Mouse (Mus musculus) erythroblast, embryonic 14.5 days (primary cell): ENCODE results near the gene Aatk. TPM values are rescaled to one million over a fixed set of nuclear protein-coding genes. Genes with fewer than 3 reads are reported as not detected.

Experiments
- H3K27me3 ChIP-seq: 2 replicates; pipeline ENCODE4 v1.6.1; 2012; ENCODE audit warnings: inconsistent platforms; ENCODE audit not compliant: control insufficient read depth
- H3K36me3 ChIP-seq: 2 replicates; pipeline ENCODE4 v1.6.1; 2012; ENCODE audit warnings: mild to moderate bottlenecking, inconsistent platforms; ENCODE audit not compliant: control insufficient read depth
- H3K4me1 ChIP-seq: 2 replicates; pipeline ENCODE4 v1.6.1; 2012; ENCODE audit warnings: inconsistent platforms; ENCODE audit not compliant: control insufficient read depth
- H3K4me3 ChIP-seq: replicated peaks from 2 replicates; pipeline ENCODE3; 2012; ENCODE audit warnings: moderate library complexity, mild to moderate bottlenecking, inconsistent platforms
- H3K9me3 ChIP-seq: 2 replicates; pipeline ENCODE4 v1.6.1; 2012; ENCODE audit warnings: low read length, inconsistent platforms, mixed read lengths; ENCODE audit not compliant: control insufficient read depth
- GATA1 ChIP-seq: IDR thresholded peaks from 2 replicates; pipeline ENCODE4 v1.6.1; 2012; ENCODE audit warnings: low read length, inconsistent platforms, mixed read lengths
- TAL1 ChIP-seq: IDR thresholded peaks from 3 replicates; pipeline ENCODE4 v1.6.1; 2012; ENCODE audit warnings: low read length, inconsistent platforms, mixed read lengths
- polyA plus RNA-seq: library from polyadenylated mRNA; stranded (reverse); fragments of >175 nt; gene quantifications from 2 replicates; pipeline ENCODE4 v1.2.3, GENCODE M21; 2012

The Aatk gene
- polyA plus RNA-seq, 1 experiment: 0.03 TPM

GRCm38 (mm10) chr11:120007496-120008080, 39.4 kb downstream of the Aatk start:
- Histone ChIP-seq H3K9me3 (no peaks in the 10 kb centered on the region), H3K36me3 (no peaks in the 10 kb centered on the region; the same call in 1 of the 2 replicates), H3K4me1 (no peaks in the 10 kb centered on the region), H3K4me3 (no peak overlapping the region), H3K27me3 (peaks cover 8% of the 10 kb centered on the region)
- no peak for TF ChIP-seq TAL1
- TF ChIP-seq GATA1: no peak

- H3K4me1 ChIP-seq: no peaks in the 10 kb centered on the region
- no peak overlapping the region for H3K4me3 ChIP-seq
- H3K36me3 ChIP-seq: no peaks in the 10 kb centered on the region; the same call in 1 of the 2 replicates
- TF ChIP-seq GATA1: no peak
- TF ChIP-seq TAL1: no peak
- no peaks in the 10 kb centered on the region for H3K9me3 ChIP-seq
- no peaks in the 10 kb centered on the region for H3K27me3 ChIP-seq
Measured at GRCm38 (mm10) chr11:120005434-120006317, 41.3 kb downstream of the Aatk start.

- Histone ChIP-seq H3K4me3 (no peak overlapping the region), H3K9me3 (no peaks in the 10 kb centered on the region), H3K27me3 (no peaks in the 10 kb centered on the region), H3K4me1 (no peaks in the 10 kb centered on the region), H3K36me3 (peaks cover 3% of the 10 kb centered on the region; the same call in 1 of the 2 replicates)
- no peak for TF ChIP-seq TAL1
- TF ChIP-seq GATA1: no peak
Measured at GRCm38 (mm10) chr11:120002634-120003220, 44.2 kb downstream of the Aatk start.

- H3K36me3 ChIP-seq: peaks cover 4% of the 10 kb centered on the region; the same call in 1 of the 2 replicates
Measured at GRCm38 (mm10) chr11:120002041-120002440, 44.9 kb downstream of the Aatk start.

GRCm38 (mm10) chr11:119997351-119997750, 49.6 kb downstream of the Aatk start:
- H3K36me3 ChIP-seq: peaks cover 14% of the 10 kb centered on the region; the same call in 1 of the 2 replicates
- H3K27me3 ChIP-seq: no peaks in the 10 kb centered on the region
- TF ChIP-seq GATA1 (no peak), TAL1 (no peak)
- H3K4me1 ChIP-seq: no peaks in the 10 kb centered on the region
- H3K4me3 ChIP-seq: no peak overlapping the region
- H3K9me3 ChIP-seq: no peaks in the 10 kb centered on the region

More at GRCm38 (mm10) chr11:120002041-120002440, 44.9 kb downstream of the Aatk start:
- Histone ChIP-seq H3K9me3 (no peaks in the 10 kb centered on the region), H3K4me1 (no peaks in the 10 kb centered on the region), H3K4me3 (no peak overlapping the region), H3K27me3 (no peaks in the 10 kb centered on the region)
- TF ChIP-seq GATA1: no peak

GRCm38 (mm10) chr11:119991338-119991678, 55.7 kb downstream of the Aatk start:
- Histone ChIP-seq H3K27me3 (no peaks in the 10 kb centered on the region), H3K4me3 (no peak overlapping the region), H3K4me1 (peaks cover 3% of the 10 kb centered on the region), H3K36me3 (peaks cover 4% of the 10 kb centered on the region; the same call in 1 of the 2 replicates), H3K9me3 (no peaks in the 10 kb centered on the region)
- no peak for TF ChIP-seq TAL1
- TF ChIP-seq GATA1: no peak

- H3K27me3 ChIP-seq: no peaks in the 10 kb centered on the region
- no peak overlapping the region for H3K4me3 ChIP-seq
- H3K4me1 ChIP-seq: peaks cover 3% of the 10 kb centered on the region
- no peak for TF ChIP-seq GATA1
- no peak for TF ChIP-seq TAL1
- no peaks in the 10 kb centered on the region for H3K9me3 ChIP-seq
- H3K36me3 ChIP-seq: peaks cover 4% of the 10 kb centered on the region; the same call in 1 of the 2 replicates
Measured at GRCm38 (mm10) chr11:119990658-119991337, 56.2 kb downstream of the Aatk start.

GRCm38 (mm10) chr11:119989115-119989564, 57.8 kb downstream of the Aatk start:
- Histone ChIP-seq H3K9me3 (no peaks in the 10 kb centered on the region), H3K4me3 (no peak overlapping the region), H3K4me1 (peaks cover 3% of the 10 kb centered on the region), H3K36me3 (peaks cover 4% of the 10 kb centered on the region; the same call in 1 of the 2 replicates), H3K27me3 (no peaks in the 10 kb centered on the region)
- TF ChIP-seq GATA1 (no peak), TAL1 (no peak)

GRCm38 (mm10) chr11:119988391-119988790, 58.6 kb downstream of the Aatk start:
- Histone ChIP-seq H3K36me3 (peaks cover 2% of the 10 kb centered on the region; the same call in 1 of the 2 replicates), H3K4me3 (no peak overlapping the region), H3K4me1 (peaks cover 3% of the 10 kb centered on the region), H3K27me3 (no peaks in the 10 kb centered on the region), H3K9me3 (no peaks in the 10 kb centered on the region)
- no peak for TF ChIP-seq TAL1
- TF ChIP-seq GATA1: no peak
